ENCODE assay signal across 25 mouse cellular contexts in the genomic region with DNA sequence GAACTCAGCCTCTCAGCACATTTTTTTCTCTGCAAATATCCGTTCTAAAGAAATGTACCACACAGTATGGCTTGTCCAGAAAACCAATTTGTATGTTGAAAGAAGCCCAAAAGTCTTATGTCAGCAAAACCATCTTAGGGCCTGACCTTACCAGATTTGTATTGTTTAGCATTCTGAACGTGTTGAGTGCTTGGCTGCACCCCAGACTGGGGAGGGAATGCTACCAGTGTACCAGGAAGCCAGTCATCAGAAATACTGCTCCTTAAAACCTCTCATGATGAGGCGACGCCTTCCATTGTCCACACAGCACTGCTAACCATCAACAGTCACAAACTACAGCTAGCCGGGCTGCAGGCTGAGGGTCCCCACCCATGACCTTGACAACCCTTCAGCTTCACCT.
DNase-seq lines count a peak whose midpoint lies in the region; ATAC-seq lines count a peak whose summit lies in the region.
"Had no signal": no experiment of that assay in that cellular context is flagged by ENCODE, and none has a peak within 500 bp of the region (broad histone marks: within the 10 kb centered on the region; RNA-seq: fewer than 3 reads in every experiment).

No protein-coding gene starts in this region.

- ATAC-seq in lung, embryonic 16.5 days (ENCODE audit: low read depth) = peak; percentile 51; the same call in 1 of the 2 replicates
- ATAC-seq: forebrain, embryonic 16.5 days had no signal

- no peak overlapping the region for H3K27ac ChIP-seq in lung, embryonic 16.5 days (ENCODE audit: low read length)
- H3K27ac ChIP-seq: embryonic facial prominence, embryonic 10.5 days; forebrain, embryonic 10.5 days; heart, adult 2 months; hindbrain, embryonic 13.5 days; left cerebral cortex, adult 2 months; limb, embryonic 15.5 days; liver, embryonic 14.5 days; midbrain, embryonic 10.5 days had no signal

- no peaks in the 10 kb centered on the region for H3K27me3 ChIP-seq in lung, embryonic 16.5 days (ENCODE audit: control insufficient read depth, insufficient read depth, low read depth, low read length)
- H3K27me3 ChIP-seq: hindbrain, embryonic 13.5 days had no signal

- no peaks in the 10 kb centered on the region for H3K9me3 ChIP-seq in lung, embryonic 16.5 days (ENCODE audit: control insufficient read depth, low read length)
- H3K9me3 ChIP-seq: embryonic facial prominence, embryonic 10.5 days; forebrain, embryonic 10.5 days; hindbrain, embryonic 13.5 days; limb, embryonic 15.5 days; midbrain, embryonic 10.5 days had no signal

- peak; percentile 4 for DNase-seq in heart, postnatal 4 days
- DNase-seq in heart, adult 9 months (ENCODE audit: low spot score in 2 of 2) = no peak
- DNase-seq in kidney, postnatal 36 days = peak; percentile 33 to 34
- no peak for DNase-seq in kidney, adult 11 months
- DNase-seq in lung, postnatal 4 days = peak; percentile 8 to 58
- no peak for DNase-seq in frontal cortex, postnatal 14 days (ENCODE audit: low spot score in 2 of 2)
- DNase-seq in ovary, adult 18-20 months (ENCODE audit: low spot score) = no peak
- DNase-seq: adrenal gland, adult 8-10 months; cerebellum, adult 11-12 months; cerebellum, postnatal 10 days; gastrocnemius, postnatal 25 days; heart, adult 2 months; kidney, adult 8-10 months; left cerebral cortex, postnatal 4 days; right cerebral cortex, postnatal 14 days; spleen, adult 18-20 months had no signal

- no peaks in the 10 kb centered on the region for H3K36me3 ChIP-seq in lung, embryonic 16.5 days (ENCODE audit: control insufficient read depth, insufficient read depth, low read length)
- H3K36me3 ChIP-seq: embryonic facial prominence, embryonic 10.5 days; forebrain, embryonic 10.5 days; hindbrain, embryonic 13.5 days; limb, embryonic 15.5 days; midbrain, embryonic 10.5 days had no signal

- no peak overlapping the region for H3K9ac ChIP-seq in lung, embryonic 16.5 days (ENCODE audit: low read length)
- H3K9ac ChIP-seq: hindbrain, embryonic 13.5 days; limb, embryonic 15.5 days; liver, embryonic 14.5 days had no signal

- no peak overlapping the region for H3K4me2 ChIP-seq in lung, embryonic 16.5 days (ENCODE audit: low read depth, low read length)
- H3K4me2 ChIP-seq: hindbrain, embryonic 13.5 days; limb, embryonic 15.5 days had no signal

- WGBS in lung, embryonic 16.5 days = 33% methylated on average over 5 of the region's 5 CpGs

- no peak overlapping the region for H3K4me3 ChIP-seq in lung, embryonic 16.5 days (ENCODE audit: low read length)
- H3K4me3 ChIP-seq: embryonic facial prominence, embryonic 10.5 days; forebrain, embryonic 10.5 days; heart, adult 2 months; hindbrain, embryonic 13.5 days; left cerebral cortex, adult 2 months; limb, embryonic 15.5 days; midbrain, embryonic 10.5 days had no signal

- peaks cover 12% of the 10 kb centered on the region; the same call in 1 of the 2 replicates for H3K4me1 ChIP-seq in lung, embryonic 16.5 days (replicated peaks; ENCODE audit: control insufficient read depth, insufficient read depth, low read length)
- H3K4me1 ChIP-seq: hindbrain, embryonic 13.5 days; limb, embryonic 15.5 days had no signal

Comparison
In these comparisons a context has a peak if more than half of its experiments do, and no peak if none do; other contexts are left out.
1. DNase-seq: peak in heart, postnatal 4 days (single experiment), kidney, postnatal 36 days (2 of 2) and lung, postnatal 4 days (2 of 2); none in heart, adult 9 months (0 of 2), kidney, adult 11 months (single experiment), frontal cortex, postnatal 14 days (0 of 2) and ovary, adult 18-20 months (single experiment).